18 mouse cellular contexts compared by ENCODE assay signal in the genomic region with DNA sequence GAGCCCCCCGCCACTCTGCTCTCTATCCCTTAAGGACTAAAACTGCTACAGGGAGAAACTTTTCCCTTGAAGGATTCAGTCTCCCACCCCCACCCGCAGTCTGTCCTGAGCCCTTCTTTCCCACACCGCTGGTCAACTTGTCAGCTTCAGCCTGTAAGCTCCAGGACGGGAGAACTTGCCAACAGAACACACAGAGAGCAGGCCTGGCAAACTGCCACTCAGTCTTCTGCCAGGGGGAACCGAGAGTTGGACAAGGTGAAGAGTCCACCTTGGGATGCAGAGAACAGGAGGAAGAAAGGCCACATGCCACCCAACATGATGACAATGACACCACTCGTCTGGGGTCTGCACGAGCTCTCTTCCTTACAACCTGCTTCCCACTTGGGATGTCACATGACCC. TPM values are rescaled to one million over a fixed set of nuclear protein-coding genes. Genes with fewer than 3 reads are reported as not detected.
DNase-seq lines count a peak whose midpoint lies in the region; ATAC-seq and TF ChIP-seq lines count a peak whose summit lies in the region.
"Had no signal": no experiment of that assay in that cellular context is flagged by ENCODE, and none has a peak within 500 bp of the region (broad histone marks: within the 10 kb centered on the region; RNA-seq: fewer than 3 reads in every experiment).

No protein-coding gene starts in this region.

- no peak overlapping the region for H3K9ac ChIP-seq in kidney, embryonic 16.5 days (replicated peaks; ENCODE audit: low read length)
- no peak overlapping the region for H3K9ac ChIP-seq in midbrain, postnatal 0 days (replicated peaks; ENCODE audit: low read length, poor library complexity, severe bottlenecking)
- H3K9ac ChIP-seq in midbrain, embryonic 16.5 days (ENCODE audit: low read depth, low read length) = no peak overlapping the region
- H3K9ac ChIP-seq: hindbrain, embryonic 12.5 days; intestine, embryonic 15.5 days; limb, embryonic 15.5 days; neural tube, embryonic 12.5 days had no signal

- no peaks in the 10 kb centered on the region for H3K9me3 ChIP-seq in kidney, embryonic 16.5 days (ENCODE audit: low read length)
- no peaks in the 10 kb centered on the region for H3K9me3 ChIP-seq in midbrain, postnatal 0 days (ENCODE audit: low read length)
- no peaks in the 10 kb centered on the region for H3K9me3 ChIP-seq in midbrain, embryonic 16.5 days (replicated peaks; ENCODE audit: control insufficient read depth, low read length, poor library complexity, severe bottlenecking)
- H3K9me3 ChIP-seq: hindbrain, embryonic 12.5 days; intestine, embryonic 15.5 days; limb, embryonic 15.5 days; megakaryocyte, embryonic 14.5 days; neural tube, embryonic 12.5 days had no signal

- H3K27ac ChIP-seq in kidney, embryonic 16.5 days (ENCODE audit: low read length) = no peak overlapping the region
- no peak overlapping the region for H3K27ac ChIP-seq in midbrain, postnatal 0 days (ENCODE audit: low read depth, low read length)
- H3K27ac ChIP-seq in midbrain, embryonic 16.5 days (ENCODE audit: low read length) = no peak overlapping the region
- no peak overlapping the region for H3K27ac ChIP-seq in cerebellum, adult 2 months (ENCODE audit: insufficient read depth, low read length)
- H3K27ac ChIP-seq: hindbrain, embryonic 12.5 days; intestine, embryonic 15.5 days; limb, embryonic 15.5 days; neural tube, embryonic 12.5 days had no signal

- TF ChIP-seq POLR2A in cerebellum, adult 2 months (IDR thresholded peaks at IDR 0.05; ENCODE audit: borderline replicate concordance, insufficient read depth, low read length) = no peak

- H3K4me1 ChIP-seq in kidney, embryonic 16.5 days (ENCODE audit: insufficient read depth, low read length) = peaks cover 9% of the 10 kb centered on the region
- H3K4me1 ChIP-seq in midbrain, postnatal 0 days (ENCODE audit: insufficient read depth, low read length) = no peaks in the 10 kb centered on the region
- H3K4me1 ChIP-seq in midbrain, embryonic 16.5 days (ENCODE audit: control insufficient read depth, insufficient read depth, low read length) = 0 out of 2 replicates have a peak, but pooled peaks cover 2% of the 10 kb centered on the region
- peaks cover 18% of the 10 kb centered on the region for H3K4me1 ChIP-seq in cerebellum, adult 2 months (ENCODE audit: control insufficient read depth, insufficient read depth, low read length)
- H3K4me1 ChIP-seq: megakaryocyte, embryonic 14.5 days had no signal

- H3K36me3 ChIP-seq in kidney, embryonic 16.5 days (ENCODE audit: insufficient read depth, low read length) = peaks cover 14% of the 10 kb centered on the region
- peaks cover 18% of the 10 kb centered on the region; the same call in 1 of the 2 replicates for H3K36me3 ChIP-seq in midbrain, postnatal 0 days (ENCODE audit: insufficient read depth, low read length)
- no peaks in the 10 kb centered on the region for H3K36me3 ChIP-seq in midbrain, embryonic 16.5 days (ENCODE audit: control insufficient read depth, insufficient read depth, low read length)

- 72% methylated on average over 7 of the region's 7 CpGs for WGBS in kidney, embryonic 16.5 days
- 70% methylated on average over 7 of the region's 7 CpGs for WGBS in midbrain, postnatal 0 days
- WGBS in midbrain, embryonic 16.5 days = 71% methylated on average over 7 of the region's 7 CpGs
- 25% methylated on average over 7 of the region's 7 CpGs for WGBS in cerebellum, adult 2 months

- H3K4me2 ChIP-seq in kidney, embryonic 16.5 days (replicated peaks; ENCODE audit: low read depth, low read length) = no peak overlapping the region
- H3K4me2 ChIP-seq in midbrain, postnatal 0 days (ENCODE audit: low read depth, low read length, poor library complexity, severe bottlenecking) = no peak overlapping the region
- no peak overlapping the region for H3K4me2 ChIP-seq in midbrain, embryonic 16.5 days (ENCODE audit: low read length)
- H3K4me2 ChIP-seq: hindbrain, embryonic 12.5 days; intestine, embryonic 15.5 days; limb, embryonic 15.5 days; neural tube, embryonic 12.5 days had no signal

- H3K27me3 ChIP-seq in kidney, embryonic 16.5 days (ENCODE audit: insufficient read depth, low read length) = no peaks in the 10 kb centered on the region
- no peaks in the 10 kb centered on the region for H3K27me3 ChIP-seq in midbrain, postnatal 0 days (ENCODE audit: insufficient read depth, low read length)
- H3K27me3 ChIP-seq in midbrain, embryonic 16.5 days (ENCODE audit: control insufficient read depth, insufficient read depth, low read depth, low read length) = no peaks in the 10 kb centered on the region
- no peaks in the 10 kb centered on the region for H3K27me3 ChIP-seq in cerebellum, adult 2 months (ENCODE audit: control insufficient read depth, insufficient read depth, low read length)
- H3K27me3 ChIP-seq: hindbrain, embryonic 12.5 days; intestine, embryonic 15.5 days; limb, embryonic 15.5 days; neural tube, embryonic 12.5 days had no signal

- ATAC-seq in kidney, embryonic 16.5 days (ENCODE audit: low FRiP score, low TSS enrichment) = no peak
- no peak for ATAC-seq in midbrain, postnatal 0 days (ENCODE audit: low FRiP score)
- ATAC-seq in midbrain, embryonic 16.5 days = no peak
- ATAC-seq: CD4-positive, CD25-positive, alpha-beta regulatory T cell, adult 4 months; forebrain, embryonic 14.5 days; intestine, embryonic 15.5 days; lung, postnatal 0 days had no signal

- TF ChIP-seq CTCF in midbrain, postnatal 0 days (IDR thresholded peaks at IDR 0.05) = no peak
- TF ChIP-seq CTCF in cerebellum, adult 2 months (IDR thresholded peaks at IDR 0.05; ENCODE audit: borderline replicate concordance, insufficient read depth, low read depth, low read length) = no peak

- DNase-seq in kidney, adult 18-20 months = peak; percentile 55
- peak; percentile 59 for DNase-seq in midbrain, postnatal 0 days (ENCODE audit: low spot score)
- DNase-seq in cerebellum, adult 2 months = peak; percentile 67 to 72
- DNase-seq in kidney, postnatal 36 days = peak; percentile 62 to 79
- no peak for DNase-seq in lung, adult 18-20 months
- DNase-seq: adrenal gland, adult 8-10 months; layer of hippocampus, adult 9-11 months had no signal

- no peak overlapping the region for H3K4me3 ChIP-seq in kidney, embryonic 16.5 days (ENCODE audit: low read length)
- H3K4me3 ChIP-seq in midbrain, postnatal 0 days (ENCODE audit: low read depth, low read length) = no peak overlapping the region
- no peak overlapping the region for H3K4me3 ChIP-seq in midbrain, embryonic 16.5 days (ENCODE audit: low read depth, low read length)
- H3K4me3 ChIP-seq in cerebellum, adult 2 months (replicated peaks; ENCODE audit: insufficient read depth, low read depth, low read length) = no peak overlapping the region
- H3K4me3 ChIP-seq: hindbrain, embryonic 12.5 days; intestine, embryonic 15.5 days; limb, embryonic 15.5 days; megakaryocyte, embryonic 14.5 days; neural tube, embryonic 12.5 days had no signal

RNA-seq across cellular contexts. Expression of gene Dlg5, which starts 56.1 kb away (rescaled TPM):
- polyA plus RNA-seq in kidney, embryonic 16.5 days (2015; fragmentation: Nextera tagmentation; extraction: Ambion mirVana) = 13.7 and 15.9 TPM in 2 replicates
- total RNA-seq in midbrain, postnatal 0 days (2014; rRNA removed) = 84.3 and 87.4 TPM in 2 replicates
- polyA plus RNA-seq in midbrain, postnatal 0 days (2015; fragmentation: Nextera tagmentation; extraction: Ambion mirVana) = 15.3 and 17.9 TPM in 2 replicates
- polyA plus RNA-seq in midbrain, embryonic 16.5 days (2015; fragmentation: Nextera tagmentation; extraction: Ambion mirVana) = 21.4 and 23.5 TPM in 2 replicates
- 29.2 and 32.4 TPM in 2 replicates for polyA plus RNA-seq in cerebellum, adult 2 months (2012; rRNA removed)
- total RNA-seq: granulocyte monocyte progenitor cell, adult 5-6 weeks had no signal

Comparison
In these comparisons a context has a peak if more than half of its experiments do, and no peak if none do; other contexts are left out.
1. DNase-seq: peak in kidney, adult 18-20 months (single experiment), midbrain, postnatal 0 days (single experiment), cerebellum, adult 2 months (2 of 2) and kidney, postnatal 36 days (2 of 2); none in lung, adult 18-20 months (0 of 2).